Mouse (Mus musculus) MEL (cell line): ENCODE results near the gene Ccdc172. TPM values are rescaled to one million over a fixed set of nuclear protein-coding genes. Genes with fewer than 3 reads are reported as not detected.

Source experiments
- DNase-seq: peaks from one replicate; pipeline ENCODE4 v3.0.0; 2011; ENCODE audit warnings: low read depth, low spot score
- H3K27ac ChIP-seq: 2 replicates; pipeline ENCODE4 v1.5.1; 2012; ENCODE audit warnings: low read depth, mild to moderate bottlenecking, control low read depth, low read length, moderate library complexity; ENCODE audit not compliant: control insufficient read depth
- H3K27me3 ChIP-seq, 2 experiments: fragments of 150-350 bp in 1 of 2; sonication (generic) in 1 of 2; 2 replicates each; pipeline ENCODE4 v1.6.1; 2012; ENCODE audit warnings: low read length in 2 of 2, mild to moderate bottlenecking in 2 of 2, improper control_type of control experiment in 1 of 2, moderate library complexity in 1 of 2; ENCODE audit not compliant: insufficient read depth in 2 of 2, control insufficient read depth in 1 of 2
- H3K36me3 ChIP-seq, 2 experiments: 2 replicates each; pipeline ENCODE4 v1.6.1; 2012 to 2014; ENCODE audit warnings: low read length in 2 of 2, improper control_type of control experiment in 1 of 2, inconsistent platforms in 1 of 2, mild to moderate bottlenecking in 1 of 2; ENCODE audit not compliant: insufficient read depth in 2 of 2, control insufficient read depth in 1 of 2
- H3K4me1 ChIP-seq, 2 experiments: fragments of 150-350 bp in 1 of 2; sonication (generic) in 1 of 2; 2 replicates each; pipeline ENCODE4 v1.6.1; 2012; ENCODE audit warnings: low read length in 2 of 2, improper control_type of control experiment in 1 of 2, mild to moderate bottlenecking in 1 of 2; ENCODE audit not compliant: insufficient read depth in 2 of 2, control insufficient read depth in 1 of 2
- H3K4me3 ChIP-seq, 2 experiments: fragments of 150-350 bp in 1 of 2; sonication (generic) in 1 of 2; 2 replicates each; pipeline ENCODE4 v1.5.1; 2012; ENCODE audit warnings: low read depth in 2 of 2, low read length in 2 of 2, mild to moderate bottlenecking in 2 of 2, moderate library complexity in 2 of 2, control low read depth in 1 of 2, improper control_type of control experiment in 1 of 2; ENCODE audit not compliant: control insufficient read depth in 1 of 2, insufficient read depth in 1 of 2
- H3K79me2 ChIP-seq: 2 replicates; pipeline ENCODE4 v1.6.1; 2012; ENCODE audit warnings: mild to moderate bottlenecking, low read length, moderate library complexity; ENCODE audit not compliant: control insufficient read depth, poor library complexity, insufficient read depth
- H3K9ac ChIP-seq: 2 replicates; pipeline ENCODE4 v1.6.1; 2012; ENCODE audit warnings: low read depth, mild to moderate bottlenecking, control low read depth, low read length, moderate library complexity; ENCODE audit not compliant: control insufficient read depth, poor library complexity, severe bottlenecking
- H3K9me3 ChIP-seq: fragments of 150-350 bp; sonication (generic); replicated peaks from 2 replicates; pipeline ENCODE4 v1.6.1; 2012; ENCODE audit warnings: mild to moderate bottlenecking, low read length, improper control_type of control experiment, moderate library complexity; ENCODE audit not compliant: insufficient read depth
- CTCF ChIP-seq, 3 experiments: IDR thresholded peaks in 2 of 3; conservative IDR thresholded peaks in 1 of 3; 2 replicates each; pipeline ENCODE4 v1.5.1; 2011 to 2012; ENCODE audit warnings: low read length in 3 of 3, low read depth in 2 of 3, mild to moderate bottlenecking in 2 of 3, improper control_type of control experiment in 1 of 3, inconsistent platforms in 1 of 3, mixed read lengths in 1 of 3, moderate library complexity in 1 of 3; ENCODE audit not compliant: control insufficient read depth in 1 of 3, insufficient read depth in 1 of 3, poor library complexity in 1 of 3, severe bottlenecking in 1 of 3
- E2F4 ChIP-seq: IDR thresholded peaks from 2 replicates; pipeline ENCODE4 v1.6.1; 2011; ENCODE audit warnings: low read depth, low read length, improper control_type of control experiment, borderline replicate concordance
- GATA1 ChIP-seq: IDR thresholded peaks from 2 replicates; pipeline ENCODE4 v1.6.1; 2011; ENCODE audit warnings: low read depth, low read length, improper control_type of control experiment
- MAFK ChIP-seq: IDR thresholded peaks from 2 replicates; pipeline ENCODE4 v1.6.1; 2011; ENCODE audit warnings: low read depth, mild to moderate bottlenecking, low read length, improper control_type of control experiment, borderline replicate concordance
- MEF2A ChIP-seq: IDR thresholded peaks from 2 replicates; pipeline ENCODE4 v1.6.1; 2014; ENCODE audit warnings: low read depth, mild to moderate bottlenecking, inconsistent platforms, low read length, improper control_type of control experiment; ENCODE audit not compliant: poor library complexity, insufficient replicate concordance, severe bottlenecking; ENCODE audit errors: extremely low read depth
- MYB ChIP-seq: IDR thresholded peaks from 2 replicates; pipeline ENCODE4 v1.6.1; 2011; ENCODE audit warnings: mild to moderate bottlenecking, low read depth, low read length, improper control_type of control experiment
- MYC ChIP-seq: IDR thresholded peaks from 2 replicates; pipeline ENCODE4 v1.6.1; 2011; ENCODE audit warnings: low read depth, mild to moderate bottlenecking, low read length, improper control_type of control experiment, moderate library complexity
- NRF1 ChIP-seq: IDR thresholded peaks from 2 replicates; pipeline ENCODE4 v1.6.1; 2014; ENCODE audit warnings: low read depth, mild to moderate bottlenecking, inconsistent platforms, low read length, improper control_type of control experiment, moderate library complexity; ENCODE audit not compliant: poor library complexity, insufficient read depth, severe bottlenecking
- POLR2AphosphoS2 ChIP-seq: IDR thresholded peaks from 2 replicates; pipeline ENCODE4 v1.6.1; 2011; ENCODE audit warnings: low read length, improper control_type of control experiment
- POLR2AphosphoS5 ChIP-seq: IDR thresholded peaks from 2 replicates; pipeline ENCODE4 v1.6.1; 2012; ENCODE audit warnings: low read depth, borderline replicate concordance, mild to moderate bottlenecking, inconsistent platforms, low read length, moderate library complexity, mixed read lengths
- RAD21 ChIP-seq: IDR thresholded peaks from 2 replicates; pipeline ENCODE4 v1.6.1; 2011; ENCODE audit warnings: mild to moderate bottlenecking, low read depth, low read length, improper control_type of control experiment
- TBP ChIP-seq: IDR thresholded peaks from 2 replicates; pipeline ENCODE4 v1.8.0; 2011; ENCODE audit warnings: low read depth, low read length, improper control_type of control experiment
- TCF12 ChIP-seq: IDR thresholded peaks from 2 replicates; pipeline ENCODE4 v1.6.1; 2014; ENCODE audit warnings: low read depth, mild to moderate bottlenecking, inconsistent platforms, low read length, improper control_type of control experiment, moderate library complexity
- UBTF ChIP-seq: IDR thresholded peaks from 2 replicates; pipeline ENCODE4 v1.6.1; 2012; ENCODE audit warnings: low read depth, mild to moderate bottlenecking, inconsistent platforms, low read length, improper control_type of control experiment, moderate library complexity, borderline replicate concordance; ENCODE audit not compliant: insufficient read depth
- USF2 ChIP-seq, 2 experiments: IDR thresholded peaks; 2 replicates each; pipeline ENCODE4 v1.6.1; 2011 to 2012; ENCODE audit warnings: improper control_type of control experiment in 2 of 2, low read length in 2 of 2, borderline replicate concordance in 1 of 2, inconsistent platforms in 1 of 2, low read depth in 1 of 2, mild to moderate bottlenecking in 1 of 2; ENCODE audit not compliant: insufficient read depth in 1 of 2
- ZKSCAN1 ChIP-seq: IDR thresholded peaks from 2 replicates; pipeline ENCODE4 v1.6.1; 2012; ENCODE audit warnings: low read depth, mild to moderate bottlenecking, inconsistent platforms, low read length, improper control_type of control experiment, moderate library complexity
- polyA plus RNA-seq, 2 experiments: library from polyadenylated mRNA; stranded (reverse) in 1 of 2; unstranded in 1 of 2; fragments of >175 nt in 1 of 2; fragments of >200 nt in 1 of 2; gene quantifications; 2 replicates each; pipeline versions ENCODE4 v1.2.1 to v1.2.4; 2012; ENCODE audit warnings: low replicate concordance in 2 of 2, low read depth in 1 of 2; ENCODE audit not compliant: insufficient read length in 2 of 2, insufficient read depth in 1 of 2, missing spikeins in 1 of 2
- total RNA-seq: library from RNA; depleted of rRNA; stranded (reverse); fragments of 300-350 nt; gene quantifications from 2 replicates; pipeline ENCODE4 v1.2.3, GENCODE M21; 2012

Gene Ccdc172
- total and polyA plus RNA-seq, 3 experiments, result not detected

DNA sequence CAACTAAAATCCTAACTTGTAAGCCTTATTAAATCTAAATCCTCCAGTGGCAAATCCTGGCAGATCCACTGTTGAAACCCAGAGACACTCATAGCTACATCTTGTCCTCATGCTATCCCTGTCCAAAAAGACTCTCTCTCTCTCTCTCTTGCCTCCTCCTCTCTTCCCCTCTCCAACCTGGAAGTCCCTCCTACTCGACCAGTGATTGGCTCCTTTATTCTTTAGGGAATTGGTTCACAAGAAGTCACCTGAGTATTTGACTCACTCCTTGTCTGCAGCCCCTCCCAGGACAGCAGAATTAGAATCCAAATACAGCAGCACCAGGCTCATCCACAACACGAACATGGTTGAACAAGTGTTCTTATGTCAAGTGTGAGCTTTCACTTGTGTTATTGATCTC is 74.3 kb downstream of the Ccdc172 start:
- no peak for DNase-seq
- TF ChIP-seq MAFK (no peak), ZKSCAN1 (no peak), UBTF (no peak), TCF12 (no peak), NRF1 (no peak), USF2 (IDR thresholded peaks at IDR 0.05; ENCODE audit: borderline replicate concordance in 1 of 2, insufficient read depth in 1 of 2, low read depth in 1 of 2, low read length in 2 of 2) (no peak), POLR2AphosphoS5 (no peak), MEF2A (no peak), TBP (no peak), MYC (no peak)
- H3K27ac ChIP-seq, result no peak overlapping the region
- no peaks in the 10 kb centered on the region for H3K79me2 ChIP-seq
- no peaks in the 10 kb centered on the region for H3K9me3 ChIP-seq
- no peak overlapping the region for H3K9ac ChIP-seq
- H3K4me1 ChIP-seq, result no peaks in the 10 kb centered on the region
- no peak overlapping the region for H3K4me3 ChIP-seq
- H3K36me3 ChIP-seq, result no peaks in the 10 kb centered on the region
- H3K27me3 ChIP-seq, result no peaks in the 10 kb centered on the region

GRCm38 (mm10) chr19:58590251-58590936 is 78.6 kb downstream of the Ccdc172 start:
- Histone ChIP-seq H3K9me3 (no peaks in the 10 kb centered on the region), H3K27ac (no peak overlapping the region), H3K9ac (no peak overlapping the region), H3K4me3 (no peak overlapping the region), H3K27me3 (no peaks in the 10 kb centered on the region), H3K4me1 (no peaks in the 10 kb centered on the region), H3K79me2 (no peaks in the 10 kb centered on the region), H3K36me3 (no peaks in the 10 kb centered on the region)
- TF ChIP-seq MYB (no peak), RAD21 (no peak), CTCF (IDR thresholded peaks at IDR 0.05 in 2 of 3, conservative IDR thresholded peaks at IDR 0.05 in 1 of 3; ENCODE audit: control insufficient read depth in 1 of 3, insufficient read depth in 1 of 3, low read depth in 2 of 3, low read length in 3 of 3, poor library complexity in 1 of 3, severe bottlenecking in 1 of 3) (no peak), GATA1 (no peak), TBP (no peak), E2F4 (no peak), MEF2A (no peak), POLR2AphosphoS2 (no peak), USF2 (IDR thresholded peaks at IDR 0.05; ENCODE audit: borderline replicate concordance in 1 of 2, insufficient read depth in 1 of 2, low read depth in 1 of 2, low read length in 2 of 2) (no peak)
- DNase-seq, result no peak
